Mouse (Mus musculus) megakaryocyte, adult 5-6 weeks (primary cell): ENCODE data around the gene Zfp316. TPM values are rescaled to one million over a fixed set of nuclear protein-coding genes. Genes with fewer than 3 reads are reported as not detected.
A peak's percentile ranks its signal among the peaks of the same experiment; 100 is the strongest.

Source experiments
- ATAC-seq: 2 replicates; pipeline ENCODE4 v1.8.0; 2016; ENCODE audit warnings: mild to moderate bottlenecking, inconsistent platforms; ENCODE audit not compliant: poor library complexity, severe bottlenecking
- total RNA-seq, 2 experiments: library from RNA; stranded (forward) in 1 of 2; stranded (reverse) in 1 of 2; fragments of 153-499, 151-499 nt in 1 of 2; fragments of 221-1000, 200-1000 nt in 1 of 2; gene quantifications; 2 replicates each; pipeline versions ENCODE4 v1.2.3 to v1.2.4; 2015 to 2017

The Zfp316 gene
- total RNA-seq, 2 experiments from 2014 or later: 0.47 to 1.2 TPM

DNA sequence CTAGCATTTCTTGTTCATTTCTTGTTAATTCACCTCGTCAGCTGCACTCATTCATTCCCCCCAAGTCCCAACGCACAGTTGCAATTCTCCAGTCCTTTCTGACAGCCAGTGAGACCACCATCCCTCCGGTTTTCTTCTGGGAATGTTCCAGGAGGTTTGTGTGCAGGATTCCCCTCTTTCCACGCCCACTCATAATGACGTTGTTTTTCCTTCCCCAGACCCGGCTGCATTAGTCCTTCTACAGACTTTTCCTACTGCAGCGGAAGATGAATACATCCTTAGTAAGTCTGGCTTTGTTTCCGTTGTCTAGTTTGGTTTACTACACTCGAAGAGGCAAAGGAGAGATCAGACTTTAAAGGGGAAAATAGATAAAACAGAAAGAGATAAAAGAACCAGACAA lies 33.8 kb downstream of the Zfp316 start:
- no peak for ATAC-seq

DNA sequence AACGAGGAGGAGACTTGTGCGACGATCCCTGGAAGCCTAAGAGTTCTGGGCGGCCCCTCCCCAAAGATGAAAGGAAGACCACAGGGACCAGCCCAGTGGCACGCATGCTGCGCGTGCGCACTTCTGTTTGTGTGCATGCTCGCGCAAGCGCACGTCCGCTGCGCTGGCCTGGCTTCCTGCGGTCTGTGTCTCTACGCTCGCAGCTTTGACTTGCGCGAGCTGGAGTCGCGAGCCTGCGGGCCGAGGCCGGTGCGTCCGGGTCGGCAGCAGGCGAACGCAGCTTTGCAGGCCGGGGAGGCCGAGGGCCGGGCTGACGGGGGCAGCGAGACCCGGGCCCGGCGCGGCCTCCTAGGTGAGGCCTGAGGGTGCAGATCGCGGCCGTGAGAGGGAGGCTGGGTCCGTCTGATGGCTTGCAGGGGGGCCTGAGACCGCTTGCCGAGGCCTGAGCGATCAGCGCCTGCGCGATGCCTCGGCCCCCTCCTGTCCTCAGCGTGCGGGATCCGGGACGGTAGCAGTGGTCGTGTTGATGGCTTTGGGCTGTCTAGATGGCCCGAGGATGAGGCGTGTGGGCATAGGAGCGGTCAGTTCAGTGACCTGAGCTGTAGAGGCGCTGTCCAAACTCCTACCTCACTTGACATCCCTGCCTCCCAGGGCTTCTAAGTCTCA lies 34.7 kb downstream of the Zfp316 start, which contains the start of gene Zfp12:
Gene Zfp12 (plus strand): TSS at position 136 of the 666 bp plus-strand sequence.
- peak; percentile 95 for ATAC-seq

DNA sequence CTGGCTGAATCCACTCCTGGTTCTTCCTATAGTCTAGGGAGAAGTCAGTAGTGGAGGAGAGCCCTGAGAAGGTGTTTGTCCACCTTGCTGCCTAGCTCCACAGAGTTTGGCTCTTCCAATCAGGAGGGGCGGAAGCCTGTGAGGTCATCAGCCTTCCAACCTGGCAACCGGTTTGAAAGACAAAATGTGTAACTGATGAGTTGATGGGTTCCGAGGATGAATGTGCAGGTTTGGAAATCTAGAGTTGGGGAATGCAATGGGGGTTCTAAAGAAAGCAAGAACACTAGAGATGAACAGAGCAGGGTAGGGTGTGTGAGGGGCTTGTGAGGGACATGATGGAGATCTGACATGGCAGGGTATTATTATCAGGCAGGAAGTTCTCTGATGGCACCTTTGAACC lies 43.0 kb downstream of the Zfp316 start, which contains the start of gene Spdye4a:
Gene Spdye4a (minus strand): TSS at position 101 of the 400 bp plus-strand sequence.
- ATAC-seq: no peak

DNA sequence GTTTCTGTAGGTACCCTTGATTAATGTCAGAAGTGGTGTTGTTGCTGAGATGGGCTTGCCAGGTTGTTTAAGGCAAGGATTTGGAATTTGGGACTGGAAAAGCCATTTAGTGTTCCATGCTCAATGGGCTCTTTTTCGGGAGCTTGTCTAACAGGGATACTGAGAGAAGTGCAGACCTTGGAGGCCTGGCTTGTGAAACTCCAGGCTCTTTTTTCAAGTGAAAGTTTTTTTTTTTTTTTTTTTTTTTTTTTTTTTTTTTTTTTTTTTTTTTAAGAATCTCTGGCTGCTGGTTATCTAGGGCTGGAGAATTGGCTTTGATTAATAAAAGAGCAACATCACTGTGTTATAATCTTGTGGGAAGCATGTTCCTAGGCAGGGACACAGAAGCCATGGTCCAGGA lies 47.5 kb downstream of the Zfp316 start:
- no peak for ATAC-seq

DNA sequence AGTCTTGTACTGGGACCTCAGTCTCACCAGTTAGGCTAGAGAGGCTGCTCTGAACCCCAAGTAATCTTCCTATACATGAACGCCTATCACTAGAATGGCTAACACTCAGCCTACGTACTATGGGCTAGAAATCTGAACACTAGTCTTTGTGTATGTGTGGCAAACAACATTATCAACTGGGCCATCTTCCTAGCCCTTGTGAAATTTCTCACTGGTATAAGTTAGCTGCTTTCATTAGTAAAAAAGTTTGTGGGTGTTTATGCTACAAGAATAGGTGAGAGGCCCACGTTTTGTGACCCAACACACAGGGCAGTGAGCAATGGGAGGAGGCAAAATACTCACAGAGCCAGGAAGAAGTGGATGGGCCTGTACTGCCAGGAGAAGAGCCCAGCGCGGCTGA lies 48.8 kb downstream of the Zfp316 start:
- no peak for ATAC-seq

DNA sequence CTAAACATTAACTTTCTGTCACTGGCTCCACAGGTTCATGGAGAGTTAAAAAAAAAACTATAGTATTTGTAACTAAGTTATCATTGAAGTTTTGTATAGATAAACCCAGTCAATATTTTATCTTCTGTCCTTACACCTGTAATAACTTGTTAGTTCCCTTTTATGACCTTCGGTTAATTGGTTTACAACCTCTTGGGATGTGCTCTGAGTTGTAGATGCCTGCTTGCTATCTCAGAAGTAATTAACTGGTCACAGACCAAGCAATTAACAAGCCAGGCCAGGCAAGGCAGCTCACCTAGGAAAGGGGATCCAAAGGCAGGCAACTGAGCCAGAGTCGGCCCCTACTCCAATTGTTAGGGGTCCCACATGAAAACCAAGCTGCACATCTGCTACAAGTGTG lies 56.0 kb downstream of the Zfp316 start:
- ATAC-seq: no peak

DNA sequence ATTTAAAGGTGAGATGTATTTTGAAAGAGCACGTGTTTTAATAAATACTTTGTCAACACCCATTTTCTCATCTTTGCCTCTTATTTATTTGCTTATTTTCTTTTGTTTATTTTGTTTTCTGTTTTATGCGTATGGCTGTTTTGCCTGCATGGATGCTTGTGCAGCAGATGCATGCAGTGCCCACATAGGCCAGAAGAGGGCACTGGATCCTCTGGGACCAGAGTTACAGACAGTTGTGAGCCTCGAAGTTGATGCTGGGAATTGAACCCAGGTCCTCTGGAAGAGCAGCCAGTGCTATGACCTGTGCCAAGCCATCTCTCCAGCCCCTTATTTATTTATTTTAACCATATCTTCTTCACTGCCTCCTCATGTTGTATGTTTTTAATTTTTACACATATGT lies 64.8 kb downstream of the Zfp316 start:
- ATAC-seq: no peak

Other genes starting within 250 kb of the Zfp316 start
- gene Rnf216, start 157.0 kb downstream of the Zfp316 start, total RNA-seq (2015): 37.2 and 44.1 TPM in 2 replicates
- gene Rnf216, start 157.0 kb downstream of the Zfp316 start, total RNA-seq (2017): 38.1 and 57.9 TPM in 2 replicates
- gene Olfr718-ps1, start 122.4 kb downstream of the Zfp316 start, total RNA-seq (2015): not detected in 2 replicates
- gene Olfr718-ps1, start 122.4 kb downstream of the Zfp316 start, total RNA-seq (2017): not detected in 2 replicates
- 3.8 and 5.1 TPM in 2 replicates for gene Rbak, start 89.2 kb downstream of the Zfp316 start, total RNA-seq (2015)
- gene Rbak, start 89.2 kb downstream of the Zfp316 start, total RNA-seq (2017): 6.6 and 8.7 TPM in 2 replicates
- gene Spdye4b, start 89.0 kb downstream of the Zfp316 start, total RNA-seq (2015): not detected in 2 replicates
- not detected in 2 replicates for gene Spdye4b, start 89.0 kb downstream of the Zfp316 start, total RNA-seq (2017)
- gene Spdye4a, start 43.1 kb downstream of the Zfp316 start, total RNA-seq (2015): not detected in 2 replicates
- gene Spdye4a, start 43.1 kb downstream of the Zfp316 start, total RNA-seq (2017): not detected in 2 replicates
- 1.5 and 3.1 TPM in 2 replicates for gene Zfp12, start 34.9 kb downstream of the Zfp316 start, total RNA-seq (2015)
- 6.4 and 6.7 TPM in 2 replicates for gene Zfp12, start 34.9 kb downstream of the Zfp316 start, total RNA-seq (2017)
- 0.09 TPM in 1 of 2 replicates, not detected in the other for gene Zfp853, start 23.6 kb upstream of the Zfp316 start, total RNA-seq (2015)
- gene Zfp853, start 23.6 kb upstream of the Zfp316 start, total RNA-seq (2017): not detected in 2 replicates
- 22.4 TPM in 2 replicates for gene E130309D02Rik, start 45.3 kb upstream of the Zfp316 start, total RNA-seq (2015)
- gene E130309D02Rik, start 45.3 kb upstream of the Zfp316 start, total RNA-seq (2017): 10.2 and 13.7 TPM in 2 replicates
- gene Zdhhc4, start 59.2 kb upstream of the Zfp316 start, total RNA-seq (2015): 48.5 and 55.0 TPM in 2 replicates
- 22.3 and 24.6 TPM in 2 replicates for gene Zdhhc4, start 59.2 kb upstream of the Zfp316 start, total RNA-seq (2017)
- not detected in 2 replicates for gene Grid2ip, start 87.3 kb upstream of the Zfp316 start, total RNA-seq (2015)
- not detected in 2 replicates for gene Grid2ip, start 87.3 kb upstream of the Zfp316 start, total RNA-seq (2017)
- gene Kdelr2, start 133.8 kb upstream of the Zfp316 start, total RNA-seq (2015): 56.4 and 58.9 TPM in 2 replicates
- gene Kdelr2, start 133.8 kb upstream of the Zfp316 start, total RNA-seq (2017): 91.2 and 100.0 TPM in 2 replicates
- 16.0 and 16.1 TPM in 2 replicates for gene Daglb, start 194.6 kb upstream of the Zfp316 start, total RNA-seq (2015)
- 27.0 and 36.3 TPM in 2 replicates for gene Daglb, start 194.6 kb upstream of the Zfp316 start, total RNA-seq (2017)